Mouse (Mus musculus): ENCODE measurements around the gene Adgra1.

Gene Adgra1

GRCm38 (mm10) chr7:139834036-139834435 is at the start of gene Adgra1:
Gene Adgra1, plus strand, starts transcription at chr7:139834174.
- peak; percentile 87 for DNase-seq (ENCODE audit: low spot score)

DNA sequence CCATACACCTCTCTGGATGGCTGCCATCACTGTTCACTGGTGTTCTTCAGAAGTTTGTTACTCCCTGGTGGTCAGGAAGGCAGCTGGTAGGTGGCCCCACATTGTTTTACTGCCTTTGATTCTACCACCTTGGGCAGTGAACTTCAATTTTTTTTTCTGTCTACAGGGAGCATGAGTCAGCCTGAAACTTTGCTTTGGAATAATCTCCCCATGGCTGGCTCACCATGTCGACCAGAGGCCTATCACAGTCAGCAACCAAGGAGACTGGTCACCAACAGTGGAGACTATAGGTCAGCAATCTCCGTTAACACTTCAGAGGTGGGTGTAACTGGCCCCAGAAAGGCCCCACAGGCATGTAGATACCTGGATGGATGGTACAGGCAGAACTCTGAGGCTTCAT is 46.6 kb upstream of the Adgra1 start:
- DNase-seq (ENCODE audit: low spot score): no peak

DNA sequence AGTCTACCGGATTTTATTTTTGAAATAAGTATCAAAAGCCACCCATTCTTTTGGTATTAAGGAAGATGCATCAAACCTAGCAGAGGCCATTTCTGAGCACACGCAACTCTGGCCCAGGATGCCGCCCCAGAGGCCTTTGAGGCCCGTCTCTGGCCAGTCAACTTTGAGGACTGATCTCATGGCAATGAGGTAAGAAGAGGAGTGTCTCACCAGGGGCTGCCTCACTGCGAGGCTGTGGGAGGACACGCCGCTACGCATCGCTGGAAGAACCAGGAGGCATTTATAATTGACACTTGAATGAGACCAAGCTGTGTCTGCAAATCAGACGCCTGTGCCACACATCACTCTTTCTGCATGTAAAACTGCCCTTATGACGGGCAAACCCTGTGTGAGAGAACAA is 45.0 kb upstream of the Adgra1 start:
- DNase-seq (ENCODE audit: low spot score): no peak

- no peak for DNase-seq (ENCODE audit: low spot score)
Observed at GRCm38 (mm10) chr7:139789718-139790117, 44.3 kb upstream of the Adgra1 start.

DNA sequence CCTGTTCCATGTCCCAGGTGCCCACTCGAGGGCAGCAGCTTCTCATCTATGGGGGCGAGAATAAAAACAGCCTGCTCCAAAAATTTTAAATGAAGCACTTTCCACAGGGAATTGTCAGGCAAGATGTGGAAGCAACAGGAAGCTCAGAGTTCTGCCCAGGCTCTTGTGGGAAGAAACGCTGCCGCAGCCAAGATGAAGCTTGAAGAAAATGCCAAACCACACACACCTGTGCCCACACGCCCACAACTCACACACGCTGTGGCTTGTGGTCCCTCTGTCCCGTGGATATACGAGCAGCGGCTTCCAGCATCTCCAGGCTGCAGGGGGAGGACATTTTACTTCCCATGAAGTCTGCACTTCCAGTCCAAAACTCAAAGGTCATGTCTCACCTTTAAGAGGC is 42.4 kb upstream of the Adgra1 start:
- DNase-seq (ENCODE audit: low spot score): no peak

- DNase-seq (ENCODE audit: low spot score): peak; percentile 35
Observed at GRCm38 (mm10) chr7:139795004-139795605, 38.9 kb upstream of the Adgra1 start.

DNA sequence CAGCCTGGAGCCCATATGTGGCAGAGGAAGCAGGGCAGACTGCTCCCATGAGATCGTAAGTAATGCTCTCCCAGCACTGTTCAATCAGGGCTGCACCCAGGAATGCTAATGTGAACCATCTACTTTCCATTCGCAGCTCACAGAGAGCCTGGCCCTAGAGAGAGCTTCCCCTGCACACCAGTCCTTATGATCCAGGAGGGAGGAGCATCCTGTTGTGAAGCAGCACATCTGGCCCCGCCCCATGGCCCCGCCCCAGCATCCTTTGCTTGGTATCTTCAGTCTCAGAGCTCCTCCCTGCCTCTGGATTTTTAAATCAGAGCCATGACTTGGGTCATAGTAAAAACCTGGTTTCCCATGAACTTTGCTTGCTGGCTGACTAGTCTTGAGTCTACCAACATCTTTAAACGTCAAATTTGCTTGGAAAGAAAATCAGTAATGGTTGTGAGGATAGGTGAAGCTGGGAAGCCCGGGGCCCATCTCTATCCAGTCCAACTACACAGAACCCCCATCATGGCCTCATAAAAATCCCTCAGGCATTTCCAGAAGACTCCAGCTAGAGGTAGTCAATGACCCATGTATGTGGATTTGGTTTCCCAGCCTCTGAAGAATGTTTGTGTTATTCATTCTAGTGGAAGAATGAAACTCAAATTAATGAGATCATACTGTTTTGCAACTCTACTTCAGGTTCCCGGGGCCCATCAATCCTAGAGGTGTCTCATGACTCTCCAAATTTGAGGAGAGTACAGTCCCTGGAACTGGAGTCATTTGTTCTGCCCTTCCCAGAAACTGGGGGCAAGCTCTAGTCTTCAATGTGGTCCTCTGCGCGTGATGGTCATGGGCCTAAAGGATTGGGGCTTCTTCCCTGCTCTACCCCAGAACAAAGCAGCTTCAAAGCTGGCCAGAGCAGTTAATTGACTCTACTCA is 36.5 kb upstream of the Adgra1 start:
- no peak for DNase-seq (ENCODE audit: low spot score)

GRCm38 (mm10) chr7:139806175-139806601 is 27.8 kb upstream of the Adgra1 start:
- no peak for DNase-seq (ENCODE audit: low spot score)

GRCm38 (mm10) chr7:139810036-139810435 is 23.9 kb upstream of the Adgra1 start:
- DNase-seq (ENCODE audit: low spot score): no peak

GRCm38 (mm10) chr7:139811706-139812105 is 22.3 kb upstream of the Adgra1 start:
- DNase-seq (ENCODE audit: low spot score): no peak

- no peak for DNase-seq (ENCODE audit: low spot score)
Observed at GRCm38 (mm10) chr7:139813577-139814207, 20.3 kb upstream of the Adgra1 start.

- no peak for DNase-seq (ENCODE audit: low spot score)
Observed at GRCm38 (mm10) chr7:139822301-139823010, 11.5 kb upstream of the Adgra1 start.

GRCm38 (mm10) chr7:139827687-139828086 is 6.3 kb upstream of the Adgra1 start:
- DNase-seq (ENCODE audit: low spot score): peak; percentile 41

DNA sequence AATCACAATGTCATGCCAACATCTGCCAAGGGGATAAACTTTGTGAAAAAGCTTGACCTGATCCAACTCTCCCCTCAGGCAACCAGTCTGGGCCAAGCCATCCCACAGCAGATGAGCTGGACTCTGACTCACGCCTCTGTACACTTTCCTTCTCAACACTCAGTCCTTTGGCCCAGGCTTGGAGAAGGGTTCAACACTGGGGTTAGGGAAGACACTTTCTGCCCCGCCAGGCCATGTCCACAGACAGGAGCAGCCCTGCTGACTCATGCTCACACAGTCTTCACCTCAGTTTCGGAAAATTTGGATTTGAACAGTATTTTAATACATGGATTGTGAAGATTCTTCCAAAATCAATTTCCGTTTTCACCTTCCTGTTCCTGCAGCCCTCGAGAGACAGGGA is 442 bp upstream of the Adgra1 start:
- no peak for DNase-seq (ENCODE audit: low spot score)

GRCm38 (mm10) chr7:139835140-139836131 is 1.5 kb downstream of the Adgra1 start:
- peak; percentile 60 for DNase-seq (ENCODE audit: low spot score)

- DNase-seq (ENCODE audit: low spot score): no peak
Observed at GRCm38 (mm10) chr7:139840443-139841168, 6.6 kb downstream of the Adgra1 start.

DNA sequence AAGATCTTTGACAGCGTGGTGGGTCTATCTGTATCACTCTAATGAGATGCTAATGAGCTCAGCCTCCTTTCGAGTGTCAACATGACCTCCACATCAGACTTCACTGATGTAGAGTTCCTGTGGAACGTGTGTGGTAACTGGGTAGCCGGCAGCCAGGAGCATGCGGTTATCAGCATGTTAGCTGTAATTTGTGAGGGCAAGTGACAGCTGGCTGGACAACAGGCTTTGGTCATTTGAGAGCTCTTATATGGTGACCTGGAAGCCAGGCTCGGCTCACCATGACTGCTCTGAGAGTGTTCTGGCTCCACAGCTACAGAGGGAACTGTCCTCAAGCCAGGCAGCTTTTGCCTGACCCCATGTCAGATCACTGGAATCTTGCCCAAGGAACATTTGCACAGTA is 8.4 kb downstream of the Adgra1 start:
- no peak for DNase-seq (ENCODE audit: low spot score)

- DNase-seq (ENCODE audit: low spot score): peak; percentile 61
Observed at GRCm38 (mm10) chr7:139843140-139843539, 9.2 kb downstream of the Adgra1 start.

DNA sequence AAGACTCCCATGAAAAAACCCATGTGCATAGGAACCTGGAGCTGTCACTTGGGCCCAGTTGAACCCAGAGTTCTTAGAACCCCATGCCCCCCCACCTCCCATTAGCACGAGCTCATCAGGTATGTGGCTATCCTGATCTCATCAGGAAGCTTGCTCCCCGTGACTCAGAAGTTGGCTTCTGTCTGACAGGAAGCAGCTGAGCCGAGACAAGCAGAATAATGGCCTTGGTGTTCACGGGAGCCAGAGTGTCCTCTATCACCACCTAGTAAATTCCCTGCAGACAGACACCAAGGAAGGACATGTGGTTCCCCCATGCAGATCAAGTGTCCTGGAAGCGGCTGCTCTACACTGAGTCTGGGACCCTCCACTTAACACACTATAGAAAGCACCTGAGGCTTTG is 9.8 kb downstream of the Adgra1 start:
- DNase-seq (ENCODE audit: low spot score): no peak

- no peak for DNase-seq (ENCODE audit: low spot score)
Observed at GRCm38 (mm10) chr7:139845101-139845500, 11.1 kb downstream of the Adgra1 start.
